Mouse (Mus musculus) liver, embryonic 14.5 days (tissue): ENCODE data around the gene Ceacam19. TPM values are rescaled to one million over a fixed set of nuclear protein-coding genes. Genes with fewer than 3 reads are reported as not detected.

ENCODE experiments used
- ATAC-seq: fragments of 200-750 bp; cut with Nextera tagmentation; 2 replicates; pipeline ENCODE4 v1.8.0; 2017; ENCODE audit warnings: moderate number of reproducible peaks, mild to moderate bottlenecking, moderate library complexity; ENCODE audit not compliant: insufficient read depth
- DNase-seq, 3 experiments: peaks; one replicate each; pipeline ENCODE4 v3.0.0-alpha.2; 2012 to 2013; ENCODE audit warnings: low read depth in 3 of 3, low spot score in 3 of 3
- H3K27ac ChIP-seq: fragments of 300-500 bp; sonication (generic); 2 replicates; pipeline ENCODE4 v1.5.1; 2014; ENCODE audit warnings: moderate library complexity, mild to moderate bottlenecking, control low read depth, inconsistent platforms
- H3K27me3 ChIP-seq: fragments of 300-500 bp; sonication (generic); 2 replicates; pipeline ENCODE4 v1.6.1; 2014; ENCODE audit warnings: mild to moderate bottlenecking, low read length, moderate library complexity; ENCODE audit not compliant: control insufficient read depth, insufficient read depth
- H3K36me3 ChIP-seq: fragments of 300-500 bp; sonication (generic); replicated peaks from 2 replicates; pipeline ENCODE4 v1.6.1; 2014; ENCODE audit warnings: low read depth; ENCODE audit not compliant: control insufficient read depth, insufficient read depth
- H3K4me1 ChIP-seq, 2 experiments: fragments of 200-500 bp in 1 of 2; fragments of 300-500 bp in 1 of 2; sonication (generic) in 1 of 2; replicated peaks; 2 replicates each; pipeline ENCODE4 v1.6.1; 2012 to 2014; ENCODE audit warnings: antibody characterized with exemption in 1 of 2, inconsistent platforms in 1 of 2, low read length in 1 of 2; ENCODE audit not compliant: control insufficient read depth in 2 of 2, insufficient read depth in 2 of 2
- H3K4me2 ChIP-seq: fragments of 300-500 bp; sonication (generic); 2 replicates; pipeline ENCODE4 v1.6.1; 2014; ENCODE audit warnings: low read depth, mild to moderate bottlenecking, control low read depth, moderate library complexity
- H3K4me3 ChIP-seq, 2 experiments: fragments of 200-500 bp in 1 of 2; fragments of 300-500 bp in 1 of 2; sonication (generic) in 1 of 2; 2 replicates each; pipeline ENCODE4 v1.5.1; 2012 to 2014; ENCODE audit warnings: low read depth in 2 of 2, low read length in 2 of 2, mild to moderate bottlenecking in 2 of 2, control low read depth in 1 of 2, inconsistent platforms in 1 of 2, moderate library complexity in 1 of 2; ENCODE audit not compliant: insufficient read depth in 1 of 2
- H3K9ac ChIP-seq: fragments of 300-500 bp; sonication (generic); replicated peaks from 2 replicates; pipeline ENCODE4 v1.6.1; 2014; ENCODE audit warnings: mild to moderate bottlenecking, control low read depth, moderate library complexity
- H3K9me3 ChIP-seq: fragments of 300-500 bp; sonication (generic); 2 replicates; pipeline ENCODE4 v1.6.1; 2016; ENCODE audit warnings: low read length, mixed read lengths; ENCODE audit not compliant: control insufficient read depth
- CTCF ChIP-seq: IDR thresholded peaks from 2 replicates; pipeline ENCODE4 v1.5.1; 2016; ENCODE audit warnings: antibody characterized with exemption, low read depth, control low read depth
- EP300 ChIP-seq: IDR thresholded peaks from 2 replicates; pipeline ENCODE4 v1.6.1; 2016; ENCODE audit warnings: antibody characterized with exemption, low read depth
- WGBS: fragments of 180-500 bp; shearing (Covaris S2); extraction: QIAGEN DNeasy Blood & Tissue Kit; methylation state at CpG from one replicate; pipeline ENCODE4 v1.1.7; 2014; ENCODE audit not compliant: insufficient replicate concordance; 5-methylcytosine and 5-hydroxymethylcytosine counted together
- polyA plus RNA-seq, 2 experiments: library from polyadenylated mRNA; depleted of rRNA in 1 of 2; stranded (reverse) in 1 of 2; unstranded in 1 of 2; fragments of >200 nt; fragmentation: Nextera tagmentation in 1 of 2; extraction: Ambion mirVana in 1 of 2; gene quantifications; 2 replicates each; pipeline versions ENCODE4 v1.2.1 to v1.2.3; 2012 to 2014

The Ceacam19 gene
- polyA plus RNA-seq, 2 experiments = 0.01 TPM; not detected in 1

DNA sequence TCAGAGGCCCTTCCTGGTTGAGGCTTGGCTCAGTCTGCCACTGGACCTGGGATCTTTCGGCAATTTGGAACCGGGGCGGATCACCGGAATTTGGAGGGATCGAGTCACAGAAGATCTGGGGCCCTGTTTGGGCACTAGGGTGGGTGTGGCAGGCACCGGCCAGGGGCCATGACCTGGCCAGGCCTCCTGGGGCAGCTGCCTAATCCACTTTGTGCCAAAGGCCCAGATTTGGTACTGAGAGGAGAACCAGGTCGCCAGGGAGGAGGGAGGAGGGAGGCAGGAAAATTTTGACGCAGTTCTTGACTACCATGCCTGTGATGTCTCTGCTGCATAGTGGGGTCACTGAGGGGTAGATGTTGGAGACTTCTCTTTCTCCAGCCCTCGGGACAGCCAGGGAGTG lies 26.6 kb downstream of the Ceacam19 start, which contains the start of gene Ceacam16:
TSS of gene Ceacam16 (minus strand) at position 101 of the 400 bp plus-strand sequence.
- Histone ChIP-seq H3K4me3 (no peak within 1 kb of the TSS), H3K27ac (no peak within 1 kb of the TSS), H3K4me1 (no peaks in the 10 kb centered on the region; a peak in 1 of 4 replicates), H3K9ac (no peak within 1 kb of the TSS), H3K36me3 (no peaks in the 10 kb centered on the region), H3K4me2 (no peak within 1 kb of the TSS), H3K9me3 (no peaks in the 10 kb centered on the region), H3K27me3 (no peaks in the 10 kb centered on the region)
- DNase-seq = no peak
- 70% methylated on average over 9 of the region's 9 CpGs for WGBS
- no peak for ATAC-seq
- TF ChIP-seq EP300 (no peak), CTCF (no peak)

DNA sequence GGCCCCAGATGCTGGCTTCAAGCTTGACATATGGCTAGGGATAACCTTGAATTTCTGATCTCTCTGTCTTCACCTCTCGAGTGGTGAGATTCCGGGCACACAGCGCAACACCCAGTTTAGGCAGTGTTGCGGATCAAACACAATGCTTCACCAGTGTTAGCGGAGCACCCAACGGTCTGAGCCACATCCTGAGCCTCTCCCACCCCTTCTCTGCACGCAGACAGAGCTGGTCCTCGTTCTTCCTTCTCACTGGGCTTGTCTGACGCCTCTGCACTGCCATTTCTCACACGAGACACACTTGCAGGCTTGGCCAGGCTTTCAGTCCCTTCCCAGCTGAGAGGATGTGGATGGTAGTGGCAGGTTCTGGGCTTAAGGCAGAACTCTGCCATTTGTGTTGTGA lies 28.0 kb downstream of the Ceacam19 start:
- Histone ChIP-seq H3K4me3 (no peak overlapping the region), H3K27ac (no peak overlapping the region), H3K36me3 (no peaks in the 10 kb centered on the region), H3K9ac (no peak overlapping the region), H3K4me2 (no peak overlapping the region), H3K27me3 (no peaks in the 10 kb centered on the region), H3K4me1 (no peaks in the 10 kb centered on the region), H3K9me3 (no peaks in the 10 kb centered on the region)
- ATAC-seq (no peak), DNase-seq (no peak)
- TF ChIP-seq EP300 (no peak), CTCF (no peak)
- 51% methylated on average over 10 of the region's 10 CpGs for WGBS

DNA sequence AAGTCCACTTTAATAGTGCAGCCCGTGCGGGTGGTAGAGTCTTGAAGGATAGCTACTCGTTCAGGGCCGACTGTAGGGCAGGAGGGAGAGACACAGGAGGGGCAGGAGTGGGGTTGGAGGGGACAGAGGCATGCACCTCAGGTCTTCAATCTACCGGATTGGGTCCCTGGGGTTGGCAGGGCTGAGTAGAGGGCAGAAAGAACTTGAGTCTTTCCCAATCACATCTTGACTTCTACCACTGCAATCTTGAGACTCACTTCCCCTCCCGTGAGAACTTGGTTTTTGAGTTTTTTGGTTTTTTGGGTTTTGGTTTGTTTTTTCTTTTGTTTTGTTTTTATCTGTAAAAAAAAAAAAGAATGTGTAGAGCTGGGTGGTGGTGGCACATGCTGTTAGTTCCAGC lies 31.5 kb downstream of the Ceacam19 start:
- TF ChIP-seq CTCF (no peak), EP300 (no peak)
- 59% methylated on average over 6 of the region's 6 CpGs for WGBS
- no peak overlapping the region for H3K4me3 ChIP-seq

DNA sequence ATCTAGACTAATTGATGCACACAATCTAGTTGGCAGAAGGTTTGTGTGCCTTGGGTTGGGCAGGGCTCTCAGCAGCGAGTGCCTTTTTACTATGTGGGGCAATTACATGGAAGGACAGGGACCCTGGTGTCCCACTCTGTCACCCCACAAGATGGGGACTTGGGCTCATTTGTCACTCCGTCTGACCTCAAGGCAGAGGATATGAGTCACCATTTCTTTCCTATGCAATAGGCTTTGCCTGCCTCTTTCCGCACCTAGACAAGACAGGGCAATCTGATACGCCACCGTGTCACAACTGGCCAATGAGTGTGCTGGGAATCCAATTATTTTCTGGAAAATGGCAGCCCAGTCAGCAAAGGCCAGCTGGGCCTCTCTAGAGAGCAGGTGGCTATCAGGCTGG lies 32.1 kb downstream of the Ceacam19 start:
- 55% methylated on average over 5 of the region's 5 CpGs for WGBS
- Histone ChIP-seq H3K4me1 (no peaks in the 10 kb centered on the region), H3K36me3 (no peaks in the 10 kb centered on the region), H3K27ac (no peak overlapping the region), H3K9ac (no peak overlapping the region), H3K9me3 (no peaks in the 10 kb centered on the region), H3K27me3 (peaks cover 6% of the 10 kb centered on the region; the same call in 1 of the 2 replicates), H3K4me2 (no peak overlapping the region), H3K4me3 (no peak overlapping the region)
- no peak for ATAC-seq
- no peak for DNase-seq
- TF ChIP-seq CTCF (no peak), EP300 (no peak)

More for the DNA sequence above, 31.5 kb downstream of the Ceacam19 start:
- Histone ChIP-seq H3K9ac (no peak overlapping the region), H3K4me1 (no peaks in the 10 kb centered on the region), H3K9me3 (no peaks in the 10 kb centered on the region), H3K4me2 (no peak overlapping the region), H3K36me3 (no peaks in the 10 kb centered on the region), H3K27ac (no peak overlapping the region), H3K27me3 (peaks cover 6% of the 10 kb centered on the region; the same call in 1 of the 2 replicates)
- ATAC-seq (no peak), DNase-seq (no peak)

DNA sequence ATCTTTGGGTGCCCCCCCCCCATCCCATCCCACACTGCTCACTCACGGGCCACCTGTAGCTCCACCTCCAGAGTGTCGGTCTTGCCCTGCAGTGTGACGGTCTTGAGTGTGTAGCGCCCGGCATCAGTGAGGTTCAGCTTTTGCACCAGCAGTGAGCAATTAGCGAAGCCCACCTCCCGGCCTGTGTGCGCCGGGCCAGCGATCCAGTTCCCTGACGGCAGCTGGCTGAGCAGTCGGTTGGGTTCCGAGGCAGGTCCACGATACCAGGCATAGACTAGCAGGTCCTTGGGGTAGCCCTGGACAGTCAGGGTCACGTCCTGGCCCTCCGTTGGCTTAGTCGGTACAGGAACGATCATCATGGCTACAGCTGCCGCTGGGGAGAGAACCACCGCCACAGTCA lies 34.2 kb downstream of the Ceacam19 start:
- DNase-seq = no peak
- WGBS = 78% methylated on average over 20 of the region's 20 CpGs
- no peak for TF ChIP-seq CTCF
- TF ChIP-seq EP300 = no peak
- H3K4me3 ChIP-seq = no peak overlapping the region
- ATAC-seq = no peak
- no peaks in the 10 kb centered on the region for H3K36me3 ChIP-seq
- no peak overlapping the region for H3K4me2 ChIP-seq
- no peaks in the 10 kb centered on the region for H3K4me1 ChIP-seq
- H3K9ac ChIP-seq = no peak overlapping the region
- H3K27me3 ChIP-seq = peaks cover 6% of the 10 kb centered on the region; the same call in 1 of the 2 replicates
- no peak overlapping the region for H3K27ac ChIP-seq
- H3K9me3 ChIP-seq = no peaks in the 10 kb centered on the region
